Mouse (Mus musculus) kidney, embryonic 14.5 days (tissue): ENCODE measurements around the gene Lrrc25. TPM values are rescaled to one million over a fixed set of nuclear protein-coding genes. Genes with fewer than 3 reads are reported as not detected.

ENCODE experiments used
- ATAC-seq: fragments of 200-750 bp; cut with Nextera tagmentation; 2 replicates; pipeline ENCODE4 v1.8.0; 2017; ENCODE audit warnings: moderate number of reproducible peaks, mild to moderate bottlenecking, moderate TSS enrichment, moderate library complexity; ENCODE audit not compliant: low FRiP score, low TSS enrichment
- H3K27ac ChIP-seq: fragments of 300-500 bp; sonication (generic); 2 replicates; pipeline ENCODE4 v1.5.1; 2014; ENCODE audit warnings: low read depth, mild to moderate bottlenecking, low read length, moderate library complexity, mixed read lengths
- H3K27me3 ChIP-seq: fragments of 300-500 bp; sonication (generic); 2 replicates; pipeline ENCODE4 v1.6.1; 2014; ENCODE audit warnings: mild to moderate bottlenecking, low read length; ENCODE audit not compliant: control insufficient read depth, insufficient read depth
- H3K36me3 ChIP-seq: fragments of 300-500 bp; sonication (generic); 2 replicates; pipeline ENCODE4 v1.6.1; 2014; ENCODE audit warnings: low read length, mixed read lengths; ENCODE audit not compliant: control insufficient read depth, insufficient read depth
- H3K4me1 ChIP-seq: fragments of 300-500 bp; sonication (generic); 2 replicates; pipeline ENCODE4 v1.6.1; 2014; ENCODE audit warnings: low read length, mixed read lengths; ENCODE audit not compliant: control insufficient read depth, insufficient read depth
- H3K4me2 ChIP-seq: fragments of 300-500 bp; sonication (generic); replicated peaks from 2 replicates; pipeline ENCODE4 v1.6.1; 2014; ENCODE audit warnings: low read depth, mild to moderate bottlenecking, low read length
- H3K4me3 ChIP-seq: fragments of 300-500 bp; sonication (generic); 2 replicates; pipeline ENCODE4 v1.5.1; 2014; ENCODE audit warnings: mild to moderate bottlenecking, low read length
- H3K9ac ChIP-seq: fragments of 300-500 bp; sonication (generic); 2 replicates; pipeline ENCODE4 v1.6.1; 2014; ENCODE audit warnings: low read depth, mild to moderate bottlenecking, low read length, moderate library complexity
- H3K9me3 ChIP-seq: fragments of 300-500 bp; sonication (generic); 2 replicates; pipeline ENCODE4 v1.6.1; 2016; ENCODE audit warnings: low read length; ENCODE audit not compliant: control insufficient read depth
- WGBS: fragments of 180-500 bp; shearing (Covaris S2); extraction: QIAGEN DNeasy Blood & Tissue Kit; methylation state at CpG from one replicate; pipeline ENCODE4 v1.1.7; 2014; 5-methylcytosine and 5-hydroxymethylcytosine counted together
- polyA plus RNA-seq: library from polyadenylated mRNA; unstranded; fragments of >200 nt; fragmentation: Nextera tagmentation; extraction: Ambion mirVana; gene quantifications from 2 replicates; pipeline ENCODE4 v1.2.1, GENCODE M21; 2014

Gene Lrrc25
- polyA plus RNA-seq, 1 experiment from 2014 or later: 1.4 TPM

DNA sequence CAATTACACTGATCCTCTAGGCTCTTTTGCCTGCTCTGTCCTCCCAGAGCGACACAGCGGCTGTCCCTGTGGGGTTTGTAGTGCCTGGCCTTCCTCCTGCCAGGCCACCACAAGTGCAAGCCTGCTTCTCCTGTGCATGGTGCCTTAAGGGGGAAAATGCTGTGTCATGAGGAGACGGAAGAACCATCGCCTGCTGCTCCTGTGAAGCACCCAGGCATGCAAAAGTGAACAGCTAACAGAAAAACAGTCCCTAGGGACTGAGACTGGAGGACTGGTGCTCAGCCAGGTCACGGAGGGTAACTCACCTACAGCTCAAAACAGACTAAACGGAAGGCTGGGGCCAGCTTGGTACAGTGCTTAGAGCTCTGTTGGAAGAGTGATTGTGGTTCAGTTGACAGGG is 19.6 kb downstream of the Lrrc25 start:
- Histone ChIP-seq H3K4me1 (peaks cover 20% of the 10 kb centered on the region; the same call in 1 of the 2 replicates), H3K9ac (no peak overlapping the region), H3K4me3 (no peak overlapping the region), H3K9me3 (no peaks in the 10 kb centered on the region), H3K27ac (peak overlapping the region; percentile 34; the same call in 1 of the 2 replicates), H3K27me3 (no peaks in the 10 kb centered on the region), H3K36me3 (no peaks in the 10 kb centered on the region), H3K4me2 (no peak overlapping the region)
- ATAC-seq: no peak
- 54% methylated on average over 6 of the region's 6 CpGs for WGBS

DNA sequence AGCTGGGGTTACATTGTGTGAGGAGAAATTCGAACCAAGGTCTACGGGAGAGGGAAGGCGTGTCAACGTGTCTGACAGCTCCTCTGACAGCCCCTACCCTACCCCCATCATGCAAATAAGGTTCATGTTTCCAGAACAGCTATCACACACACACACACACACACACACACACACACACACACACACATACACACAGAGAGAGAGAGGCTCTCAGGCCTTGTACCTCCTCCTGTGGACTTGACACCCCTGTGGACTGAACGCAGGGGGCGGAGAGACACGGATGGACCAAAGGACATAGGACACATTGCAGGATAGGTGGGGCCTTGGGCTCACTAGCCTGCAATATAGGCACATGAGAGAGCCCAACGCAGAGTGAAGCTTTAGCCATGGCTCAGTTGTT is 20.9 kb downstream of the Lrrc25 start:
- no peak overlapping the region for H3K4me2 ChIP-seq
- WGBS: 46% methylated on average over 8 of the region's 8 CpGs
- no peak overlapping the region for H3K27ac ChIP-seq
- no peaks in the 10 kb centered on the region for H3K27me3 ChIP-seq
- no peaks in the 10 kb centered on the region for H3K36me3 ChIP-seq
- H3K4me1 ChIP-seq: 0 out of 2 replicates have a peak, but pooled peaks cover 8% of the 10 kb centered on the region
- no peak overlapping the region for H3K4me3 ChIP-seq
- no peak overlapping the region for H3K9ac ChIP-seq
- no peaks in the 10 kb centered on the region for H3K9me3 ChIP-seq
- no peak for ATAC-seq

DNA sequence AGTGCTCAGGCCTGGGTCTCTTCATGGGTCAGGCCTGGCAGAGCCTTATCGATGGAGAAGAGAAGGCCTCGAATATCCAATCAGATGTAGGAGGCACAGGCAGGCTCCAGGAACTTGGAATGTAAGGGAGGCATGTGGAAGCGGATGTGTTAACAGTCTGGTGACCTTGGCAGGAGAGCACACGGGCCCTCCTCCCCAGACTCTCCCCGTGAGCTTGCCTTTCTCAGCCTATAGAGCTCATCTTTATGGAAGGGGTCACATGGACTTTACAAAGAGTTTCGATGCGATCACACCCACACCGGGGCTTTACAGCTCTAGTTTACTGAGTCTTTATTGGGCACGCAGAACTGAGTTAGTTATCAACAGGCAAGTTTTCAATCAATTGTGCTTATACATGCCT is 22.8 kb downstream of the Lrrc25 start:
- H3K27me3 ChIP-seq: no peaks in the 10 kb centered on the region
- H3K4me3 ChIP-seq: no peak overlapping the region
- H3K9me3 ChIP-seq: no peaks in the 10 kb centered on the region
- H3K4me1 ChIP-seq: 0 out of 2 replicates have a peak, but pooled peaks cover 8% of the 10 kb centered on the region
- 65% methylated on average over 9 of the region's 9 CpGs for WGBS
- no peak overlapping the region for H3K4me2 ChIP-seq
- ATAC-seq: no peak
- H3K36me3 ChIP-seq: no peaks in the 10 kb centered on the region
- H3K9ac ChIP-seq: no peak overlapping the region
- H3K27ac ChIP-seq: no peak overlapping the region

DNA sequence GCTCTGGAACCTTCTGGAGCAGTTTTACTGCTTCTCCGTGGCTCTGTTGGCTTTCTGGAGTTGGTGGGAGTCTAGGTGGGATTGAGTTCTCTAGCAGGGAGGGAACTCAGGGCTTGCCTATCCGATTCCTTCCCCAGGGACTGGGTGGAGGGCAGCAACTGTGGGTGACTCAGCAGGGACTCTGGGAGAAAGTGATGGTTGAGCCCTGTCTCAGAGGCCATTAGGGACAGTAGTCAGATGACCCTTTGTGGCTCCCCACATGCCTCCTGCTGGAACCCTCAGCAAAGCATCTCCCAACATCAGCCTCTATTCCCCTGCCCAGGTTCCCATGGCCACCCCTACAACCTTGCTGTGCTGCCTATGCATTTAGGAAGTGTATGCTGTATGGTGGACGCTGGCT is 27.1 kb downstream of the Lrrc25 start:
- Histone ChIP-seq H3K4me1 (peaks cover 27% of the 10 kb centered on the region), H3K9me3 (no peaks in the 10 kb centered on the region), H3K36me3 (no peaks in the 10 kb centered on the region), H3K27me3 (no peaks in the 10 kb centered on the region), H3K9ac (no peak overlapping the region), H3K4me2 (no peak overlapping the region), H3K27ac (no peak overlapping the region), H3K4me3 (no peak overlapping the region)
- no peak for ATAC-seq
- 55% methylated on average over 3 of the region's 3 CpGs for whole genome bisulfite sequencing

DNA sequence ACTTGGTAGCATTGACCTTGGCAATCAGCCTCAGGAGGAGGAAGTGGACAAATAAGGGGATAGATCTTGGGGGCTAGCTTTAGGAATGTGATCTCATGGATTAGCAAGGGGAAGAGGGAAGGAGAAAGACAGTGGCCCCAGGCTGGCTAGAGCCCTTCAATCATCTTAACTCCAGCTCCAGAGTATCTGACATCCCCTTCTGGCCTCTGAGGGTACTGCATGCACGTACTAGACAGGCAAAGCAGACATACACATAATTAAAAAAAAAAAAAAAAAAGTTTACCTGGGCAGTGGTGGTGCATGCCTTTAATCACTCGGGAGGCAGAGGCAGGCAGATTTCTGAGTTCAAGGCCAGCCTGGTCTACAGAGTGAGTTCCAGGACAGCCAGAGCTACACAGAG is 28.1 kb downstream of the Lrrc25 start:
- H3K9me3 ChIP-seq: no peaks in the 10 kb centered on the region
- H3K4me2 ChIP-seq: no peak overlapping the region
- H3K27me3 ChIP-seq: no peaks in the 10 kb centered on the region
- H3K4me1 ChIP-seq: peaks cover 29% of the 10 kb centered on the region
- H3K9ac ChIP-seq: no peak overlapping the region
- H3K27ac ChIP-seq: no peak overlapping the region
- WGBS: 95% methylated on average over 2 of the region's 2 CpGs
- no peak overlapping the region for H3K4me3 ChIP-seq
- ATAC-seq: no peak
- H3K36me3 ChIP-seq: no peaks in the 10 kb centered on the region

DNA sequence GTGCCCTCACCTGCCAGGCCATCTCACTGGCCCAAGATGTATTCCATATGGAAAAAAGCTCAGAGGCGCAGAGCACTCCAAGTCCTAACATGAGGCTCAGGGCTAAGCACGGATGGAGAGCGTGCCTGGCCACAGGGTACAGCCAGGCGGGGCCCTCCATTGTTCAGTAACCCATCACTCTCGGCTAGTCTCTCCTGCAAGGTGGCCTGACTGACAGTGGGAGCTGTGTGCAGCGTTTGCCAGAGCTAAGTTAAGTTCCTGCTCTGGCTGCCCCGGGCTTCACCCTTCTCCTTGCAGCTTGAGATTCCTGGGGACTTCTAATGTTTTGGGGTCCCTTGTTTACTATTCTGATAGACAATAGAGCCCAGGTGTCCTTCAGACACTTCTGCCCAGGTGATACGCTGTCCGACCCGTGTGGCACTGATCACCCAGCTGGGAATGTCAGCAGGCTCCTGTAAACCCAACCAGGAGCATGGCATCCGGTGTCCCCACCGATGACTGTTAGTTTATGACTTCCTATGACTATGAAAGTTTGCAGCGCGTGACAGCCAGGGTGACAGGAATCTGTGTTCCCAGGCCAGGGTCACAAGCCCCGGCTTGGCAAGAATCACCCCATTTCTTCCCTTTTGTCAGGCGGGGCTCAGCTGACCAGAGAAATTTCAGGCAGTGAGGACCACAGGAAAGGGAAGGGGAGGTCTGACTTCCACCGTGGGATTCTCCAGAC is 29.7 kb downstream of the Lrrc25 start:
- H3K9me3 ChIP-seq: no peaks in the 10 kb centered on the region
- no peak overlapping the region for H3K4me3 ChIP-seq
- no peak overlapping the region for H3K9ac ChIP-seq
- H3K4me2 ChIP-seq: no peak overlapping the region
- WGBS: 29% methylated on average over 17 of the region's 17 CpGs
- no peak; the same call in 1 of the 2 replicates for ATAC-seq
- no peaks in the 10 kb centered on the region for H3K27me3 ChIP-seq
- H3K36me3 ChIP-seq: peaks cover 9% of the 10 kb centered on the region; the same call in 1 of the 2 replicates
- peaks cover 34% of the 10 kb centered on the region for H3K4me1 ChIP-seq
- H3K27ac ChIP-seq: no peak overlapping the region

DNA sequence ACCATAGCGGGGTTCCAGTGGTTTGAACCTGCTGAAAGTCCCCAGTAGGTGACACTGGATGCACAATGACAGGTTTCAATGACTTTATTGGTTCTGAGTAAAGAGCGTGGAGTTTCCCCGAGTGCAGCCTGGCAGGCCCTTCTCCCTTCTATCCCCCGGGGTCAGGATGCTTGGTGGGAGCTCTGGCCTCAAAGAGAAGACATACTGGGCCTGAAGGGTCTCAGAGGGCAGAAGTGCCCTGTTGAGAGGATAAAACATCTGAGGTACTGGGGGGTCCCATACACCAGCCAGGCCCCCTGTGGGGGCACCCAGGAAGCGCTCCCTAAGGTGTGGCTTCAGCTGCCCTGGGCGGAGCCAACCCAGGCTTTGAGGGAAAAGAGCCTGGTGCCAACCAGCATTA is 30.4 kb downstream of the Lrrc25 start:
- no peak overlapping the region for H3K4me2 ChIP-seq
- H3K27ac ChIP-seq: no peak overlapping the region
- H3K27me3 ChIP-seq: no peaks in the 10 kb centered on the region
- ATAC-seq: no peak
- H3K4me3 ChIP-seq: no peak overlapping the region
- peaks cover 34% of the 10 kb centered on the region for H3K4me1 ChIP-seq
- H3K9ac ChIP-seq: peak overlapping the region; percentile 12; the same call in 1 of the 2 replicates
- H3K36me3 ChIP-seq: peaks cover 16% of the 10 kb centered on the region
- WGBS: 69% methylated on average over 6 of the region's 6 CpGs
- H3K9me3 ChIP-seq: no peaks in the 10 kb centered on the region

DNA sequence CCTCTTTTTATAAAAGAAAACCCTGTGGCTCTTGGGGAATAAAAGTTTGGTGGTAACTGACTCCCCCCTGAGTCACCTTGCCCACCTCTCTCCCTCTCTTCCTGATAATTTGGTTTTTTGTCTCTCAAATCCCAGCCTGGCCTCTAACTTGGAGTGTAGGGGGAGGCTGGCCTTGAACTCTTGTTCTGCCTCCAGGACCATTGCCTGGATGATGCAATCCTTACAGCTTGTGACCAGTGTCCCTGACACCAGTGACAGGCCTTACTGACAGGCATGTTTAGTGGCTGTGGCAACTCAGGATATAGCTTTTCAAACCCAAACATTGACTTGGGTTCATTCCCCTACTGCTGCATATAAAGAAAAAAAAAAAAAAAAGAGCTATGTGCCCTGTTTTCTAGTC is 30.8 kb downstream of the Lrrc25 start:
- 0 out of 2 replicates have a peak overlapping the region, but pooled peaks have one; percentile 12 for H3K9ac ChIP-seq
- peaks cover 34% of the 10 kb centered on the region for H3K4me1 ChIP-seq
- H3K27ac ChIP-seq: no peak overlapping the region

DNA sequence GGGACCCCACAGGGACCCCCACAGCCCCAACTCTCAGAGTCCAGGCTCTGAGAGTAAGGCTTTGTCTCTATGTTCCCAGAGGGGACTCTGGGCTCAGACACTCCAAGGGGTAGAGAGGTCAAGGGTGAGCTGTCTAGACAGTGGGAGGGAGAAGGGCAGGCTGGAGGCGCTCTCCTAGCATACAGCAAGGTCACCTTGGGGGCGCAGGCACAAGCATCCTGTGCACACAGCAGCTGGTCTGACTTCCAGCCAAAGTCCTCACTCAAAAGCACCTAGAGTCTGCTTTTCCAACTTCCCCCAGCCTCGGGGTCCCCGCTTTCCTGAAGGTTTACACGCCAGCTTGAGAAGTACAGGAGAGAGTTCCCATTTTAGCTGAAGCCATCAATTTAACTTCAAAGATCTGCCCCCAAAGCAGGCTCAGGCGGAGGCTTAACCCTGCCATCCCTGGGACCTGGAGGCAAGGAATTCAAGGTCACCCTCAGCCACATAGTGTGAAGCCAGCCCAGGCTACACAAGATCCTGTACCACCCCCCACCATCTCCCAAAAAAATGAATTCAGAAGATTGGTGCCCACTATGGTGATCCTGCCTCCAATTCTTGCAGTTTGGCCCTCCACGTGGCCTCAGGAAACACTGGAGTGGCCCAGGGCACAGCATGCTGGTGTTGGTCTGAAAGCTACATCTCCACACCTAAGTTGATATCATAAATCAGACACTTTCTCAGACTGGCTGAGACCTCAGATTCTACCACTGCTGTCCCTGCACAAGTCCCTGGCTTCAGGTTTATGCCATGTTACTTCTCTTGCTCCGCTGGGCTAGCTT is 31.6 kb downstream of the Lrrc25 start:
- Histone ChIP-seq H3K27me3 (no peaks in the 10 kb centered on the region), H3K9ac (peak overlapping the region; percentile 37; the same call in 1 of the 2 replicates), H3K4me2 (no peak overlapping the region), H3K36me3 (peaks cover 21% of the 10 kb centered on the region), H3K4me1 (peaks cover 34% of the 10 kb centered on the region), H3K4me3 (no peak overlapping the region), H3K27ac (no peak overlapping the region; the same call in 1 of the 2 replicates), H3K9me3 (no peaks in the 10 kb centered on the region)
- WGBS: 31% methylated on average over 8 of the region's 8 CpGs
- ATAC-seq: peak; percentile 41

More for the DNA sequence above, 30.8 kb downstream of the Lrrc25 start:
- Histone ChIP-seq H3K9me3 (no peaks in the 10 kb centered on the region), H3K27me3 (no peaks in the 10 kb centered on the region), H3K4me3 (no peak overlapping the region), H3K4me2 (no peak overlapping the region), H3K36me3 (peaks cover 19% of the 10 kb centered on the region)
- ATAC-seq: no peak
